9 mouse cellular contexts compared by ENCODE assay signal in genomic region chr12:79762570-79763275, GRCm38 (mm10).
A peak's percentile ranks its signal among the peaks of the same experiment; 100 is the strongest.
DNase-seq lines count a peak whose midpoint lies in the region; ATAC-seq and TF ChIP-seq lines count a peak whose summit lies in the region.
"Had no signal": no experiment of that assay in that cellular context is flagged by ENCODE, and none has a peak within 500 bp of the region (broad histone marks: within the 10 kb centered on the region; RNA-seq: fewer than 3 reads in every experiment).

No protein-coding gene starts in this region.

- no peak overlapping the region for H3K4me2 ChIP-seq in heart, embryonic 14.5 days (ENCODE audit: low read length)
- no peak overlapping the region for H3K4me2 ChIP-seq in stomach, embryonic 15.5 days
- H3K4me2 ChIP-seq: embryonic facial prominence, embryonic 13.5 days; lung, embryonic 15.5 days had no signal

- H3K4me1 ChIP-seq in heart, embryonic 14.5 days (ENCODE audit: control insufficient read depth in 2 of 2, insufficient read depth in 2 of 2, low read length in 2 of 2) = peaks cover 26 to 40% of the 10 kb centered on the region in 2 experiments
- H3K4me1 ChIP-seq in spleen, adult 2 months (ENCODE audit: control insufficient read depth, insufficient read depth, insufficient read length) = peaks cover 13% of the 10 kb centered on the region; the same call in 1 of the 2 replicates
- H3K4me1 ChIP-seq in stomach, embryonic 15.5 days = peaks cover 22% of the 10 kb centered on the region

- H3K9me3 ChIP-seq in heart, embryonic 14.5 days (ENCODE audit: control insufficient read depth, low read length) = no peaks in the 10 kb centered on the region
- H3K9me3 ChIP-seq in stomach, embryonic 15.5 days = no peaks in the 10 kb centered on the region
- H3K9me3 ChIP-seq: embryonic facial prominence, embryonic 13.5 days; lung, embryonic 15.5 days had no signal

- no peaks in the 10 kb centered on the region for H3K36me3 ChIP-seq in heart, embryonic 14.5 days (ENCODE audit: control insufficient read depth, insufficient read depth, low read length)
- no peaks in the 10 kb centered on the region for H3K36me3 ChIP-seq in spleen, adult 2 months (ENCODE audit: control insufficient read depth, insufficient read depth, low read length)
- H3K36me3 ChIP-seq in stomach, embryonic 15.5 days = no peaks in the 10 kb centered on the region
- H3K36me3 ChIP-seq: embryonic facial prominence, embryonic 13.5 days; lung, embryonic 15.5 days had no signal

- intact Hi-C loops in heart, postnatal 36 days (cut with DNase I) = no loop called here

- no peak for TF ChIP-seq POLR2A in spleen, adult 2 months (IDR thresholded peaks at IDR 0.05; ENCODE audit: low read depth, low read length)

- TF ChIP-seq CTCF in spleen, adult 2 months (IDR thresholded peaks at IDR 0.05; ENCODE audit: extremely low read depth, insufficient read depth, insufficient read length, insufficient replicate concordance) = no peak

- peak overlapping the region; percentile 53 to 63 for H3K27ac ChIP-seq in heart, embryonic 14.5 days (replicated peaks in 1 of 2; ENCODE audit: control insufficient read depth in 1 of 2, insufficient read depth in 1 of 2, low read depth in 2 of 2, low read length in 2 of 2)
- 0 out of 2 replicates have a peak overlapping the region, but pooled peaks have one; percentile 38 for H3K27ac ChIP-seq in spleen, adult 2 months (ENCODE audit: insufficient read depth, low read length)
- H3K27ac ChIP-seq in stomach, embryonic 15.5 days = peak overlapping the region; percentile 22; the same call in 1 of the 2 replicates
- H3K27ac ChIP-seq: embryonic facial prominence, embryonic 13.5 days had no signal

- H3K9ac ChIP-seq in heart, embryonic 14.5 days (ENCODE audit: low read length) = no peak overlapping the region
- H3K9ac ChIP-seq in stomach, embryonic 15.5 days = no peak overlapping the region
- H3K9ac ChIP-seq: embryonic facial prominence, embryonic 13.5 days; lung, embryonic 15.5 days had no signal

- no peaks in the 10 kb centered on the region for H3K27me3 ChIP-seq in heart, embryonic 14.5 days (ENCODE audit: control insufficient read depth, insufficient read depth, low read length)
- H3K27me3 ChIP-seq in spleen, adult 2 months (ENCODE audit: control insufficient read depth, insufficient read depth, low read length) = no peaks in the 10 kb centered on the region
- no peaks in the 10 kb centered on the region for H3K27me3 ChIP-seq in stomach, embryonic 15.5 days (replicated peaks)
- H3K27me3 ChIP-seq: embryonic facial prominence, embryonic 13.5 days; lung, embryonic 15.5 days had no signal

- H3K4me3 ChIP-seq in heart, embryonic 14.5 days (ENCODE audit: control insufficient read depth in 1 of 2, insufficient read depth in 1 of 2, low read depth in 1 of 2, low read length in 2 of 2) = no peak overlapping the region
- no peak overlapping the region for H3K4me3 ChIP-seq in spleen, adult 2 months (ENCODE audit: extremely low read depth, insufficient read depth, insufficient read length)
- H3K4me3 ChIP-seq in stomach, embryonic 15.5 days (replicated peaks) = no peak overlapping the region
- H3K4me3 ChIP-seq: embryonic facial prominence, embryonic 13.5 days; lung, embryonic 15.5 days had no signal

- WGBS in heart, embryonic 14.5 days = 14% methylated on average over 7 of the region's 7 CpGs
- 62% methylated on average over 7 of the region's 7 CpGs for WGBS in spleen, adult 2 months
- 45% methylated on average over 7 of the region's 7 CpGs for WGBS in stomach, embryonic 15.5 days

- no peak for ATAC-seq in heart, embryonic 14.5 days (ENCODE audit: insufficient number of reproducible peaks, insufficient read depth, low FRiP score, low read depth)
- 0 out of 2 replicates have a peak, but pooled peaks have one; percentile 35 for ATAC-seq in erythroid progenitor cell, adult 5-6 weeks (replicated peaks; ENCODE audit: low FRiP score, poor library complexity, severe bottlenecking)
- ATAC-seq in stomach, embryonic 15.5 days (ENCODE audit: insufficient read depth, low FRiP score, low read depth) = no peak

- DNase-seq in heart, postnatal 36 days = no peak
- no peak for DNase-seq in spleen, adult 2 months (ENCODE audit: low read depth in 1 of 2, low spot score in 2 of 2)
- DNase-seq in spleen, postnatal 14 days (ENCODE audit: low spot score in 2 of 2) = no peak
- DNase-seq in frontal cortex, postnatal 36 days (ENCODE audit: low spot score in 2 of 2) = no peak
